Mouse (Mus musculus) MEL (cell line): Measurements from ENCODE around the gene Gaa. TPM values are rescaled to one million over a fixed set of nuclear protein-coding genes. Genes with fewer than 3 reads are reported as not detected.
A peak's percentile ranks its signal among the peaks of the same experiment; 100 is the strongest.

Experiments used
- DNase-seq: peaks from one replicate; pipeline ENCODE4 v3.0.0; 2011; ENCODE audit warnings: low read depth, low spot score
- H3K27ac ChIP-seq: 2 replicates; pipeline ENCODE4 v1.5.1; 2012; ENCODE audit warnings: low read depth, mild to moderate bottlenecking, control low read depth, low read length, moderate library complexity; ENCODE audit not compliant: control insufficient read depth
- H3K27me3 ChIP-seq, 2 experiments: fragments of 150-350 bp in 1 of 2; sonication (generic) in 1 of 2; 2 replicates each; pipeline ENCODE4 v1.6.1; 2012; ENCODE audit warnings: low read length in 2 of 2, mild to moderate bottlenecking in 2 of 2, improper control_type of control experiment in 1 of 2, moderate library complexity in 1 of 2; ENCODE audit not compliant: insufficient read depth in 2 of 2, control insufficient read depth in 1 of 2
- H3K36me3 ChIP-seq, 2 experiments: 2 replicates each; pipeline ENCODE4 v1.6.1; 2012 to 2014; ENCODE audit warnings: low read length in 2 of 2, improper control_type of control experiment in 1 of 2, inconsistent platforms in 1 of 2, mild to moderate bottlenecking in 1 of 2; ENCODE audit not compliant: insufficient read depth in 2 of 2, control insufficient read depth in 1 of 2
- H3K4me1 ChIP-seq, 2 experiments: fragments of 150-350 bp in 1 of 2; sonication (generic) in 1 of 2; 2 replicates each; pipeline ENCODE4 v1.6.1; 2012; ENCODE audit warnings: low read length in 2 of 2, improper control_type of control experiment in 1 of 2, mild to moderate bottlenecking in 1 of 2; ENCODE audit not compliant: insufficient read depth in 2 of 2, control insufficient read depth in 1 of 2
- H3K4me3 ChIP-seq, 2 experiments: fragments of 150-350 bp in 1 of 2; sonication (generic) in 1 of 2; 2 replicates each; pipeline ENCODE4 v1.5.1; 2012; ENCODE audit warnings: low read depth in 2 of 2, low read length in 2 of 2, mild to moderate bottlenecking in 2 of 2, moderate library complexity in 2 of 2, control low read depth in 1 of 2, improper control_type of control experiment in 1 of 2; ENCODE audit not compliant: control insufficient read depth in 1 of 2, insufficient read depth in 1 of 2
- H3K79me2 ChIP-seq: 2 replicates; pipeline ENCODE4 v1.6.1; 2012; ENCODE audit warnings: mild to moderate bottlenecking, low read length, moderate library complexity; ENCODE audit not compliant: control insufficient read depth, poor library complexity, insufficient read depth
- H3K9ac ChIP-seq: 2 replicates; pipeline ENCODE4 v1.6.1; 2012; ENCODE audit warnings: low read depth, mild to moderate bottlenecking, control low read depth, low read length, moderate library complexity; ENCODE audit not compliant: control insufficient read depth, poor library complexity, severe bottlenecking
- H3K9me3 ChIP-seq: fragments of 150-350 bp; sonication (generic); replicated peaks from 2 replicates; pipeline ENCODE4 v1.6.1; 2012; ENCODE audit warnings: mild to moderate bottlenecking, low read length, improper control_type of control experiment, moderate library complexity; ENCODE audit not compliant: insufficient read depth
- BHLHE40 ChIP-seq: IDR thresholded peaks from 2 replicates; pipeline ENCODE4 v1.6.1; 2012; ENCODE audit warnings: low read depth, mild to moderate bottlenecking, inconsistent platforms, low read length, improper control_type of control experiment, borderline replicate concordance
- CHD1 ChIP-seq: IDR thresholded peaks from 2 replicates; pipeline ENCODE4 v1.6.1; 2012; ENCODE audit warnings: low read depth, mild to moderate bottlenecking, inconsistent platforms, low read length, improper control_type of control experiment
- CTCF ChIP-seq, 3 experiments: IDR thresholded peaks in 2 of 3; conservative IDR thresholded peaks in 1 of 3; 2 replicates each; pipeline ENCODE4 v1.5.1; 2011 to 2012; ENCODE audit warnings: low read length in 3 of 3, low read depth in 2 of 3, mild to moderate bottlenecking in 2 of 3, improper control_type of control experiment in 1 of 3, inconsistent platforms in 1 of 3, mixed read lengths in 1 of 3, moderate library complexity in 1 of 3; ENCODE audit not compliant: control insufficient read depth in 1 of 3, insufficient read depth in 1 of 3, poor library complexity in 1 of 3, severe bottlenecking in 1 of 3
- E2F4 ChIP-seq: IDR thresholded peaks from 2 replicates; pipeline ENCODE4 v1.6.1; 2011; ENCODE audit warnings: low read depth, low read length, improper control_type of control experiment, borderline replicate concordance
- GABPA ChIP-seq: IDR thresholded peaks from 2 replicates; pipeline ENCODE4 v1.6.1; 2012; ENCODE audit warnings: low read depth, mild to moderate bottlenecking, inconsistent platforms, low read length, improper control_type of control experiment, moderate library complexity
- GATA1 ChIP-seq: IDR thresholded peaks from 2 replicates; pipeline ENCODE4 v1.6.1; 2011; ENCODE audit warnings: low read depth, low read length, improper control_type of control experiment
- HCFC1 ChIP-seq: IDR thresholded peaks from 2 replicates; pipeline ENCODE4 v1.6.1; 2012; ENCODE audit warnings: low read depth, mild to moderate bottlenecking, inconsistent platforms, low read length, improper control_type of control experiment, moderate library complexity
- KAT2A ChIP-seq: conservative IDR thresholded peaks from 2 replicates; pipeline ENCODE4 v1.6.1; 2012; ENCODE audit warnings: low read depth, low read length, improper control_type of control experiment, inconsistent platforms
- MAFK ChIP-seq: IDR thresholded peaks from 2 replicates; pipeline ENCODE4 v1.6.1; 2011; ENCODE audit warnings: low read depth, mild to moderate bottlenecking, low read length, improper control_type of control experiment, borderline replicate concordance
- MAZ ChIP-seq: IDR thresholded peaks from 2 replicates; pipeline ENCODE4 v1.6.1; 2012; ENCODE audit warnings: low read depth, mild to moderate bottlenecking, inconsistent platforms, low read length, improper control_type of control experiment
- MXI1 ChIP-seq: IDR thresholded peaks from 2 replicates; pipeline ENCODE4 v1.6.1; 2011; ENCODE audit warnings: mild to moderate bottlenecking, low read depth, low read length, improper control_type of control experiment
- MYC ChIP-seq: IDR thresholded peaks from 2 replicates; pipeline ENCODE4 v1.6.1; 2011; ENCODE audit warnings: low read depth, mild to moderate bottlenecking, low read length, improper control_type of control experiment, moderate library complexity
- NRF1 ChIP-seq: IDR thresholded peaks from 2 replicates; pipeline ENCODE4 v1.6.1; 2014; ENCODE audit warnings: low read depth, mild to moderate bottlenecking, inconsistent platforms, low read length, improper control_type of control experiment, moderate library complexity; ENCODE audit not compliant: poor library complexity, insufficient read depth, severe bottlenecking
- POLR2AphosphoS2 ChIP-seq: IDR thresholded peaks from 2 replicates; pipeline ENCODE4 v1.6.1; 2011; ENCODE audit warnings: low read length, improper control_type of control experiment
- POLR2AphosphoS5 ChIP-seq: IDR thresholded peaks from 2 replicates; pipeline ENCODE4 v1.6.1; 2012; ENCODE audit warnings: low read depth, borderline replicate concordance, mild to moderate bottlenecking, inconsistent platforms, low read length, moderate library complexity, mixed read lengths
- RAD21 ChIP-seq: IDR thresholded peaks from 2 replicates; pipeline ENCODE4 v1.6.1; 2011; ENCODE audit warnings: mild to moderate bottlenecking, low read depth, low read length, improper control_type of control experiment
- SMC3 ChIP-seq: IDR thresholded peaks from 2 replicates; pipeline ENCODE4 v1.6.1; 2011; ENCODE audit warnings: low read depth, low read length, improper control_type of control experiment
- TAL1 ChIP-seq: IDR thresholded peaks from 2 replicates; pipeline ENCODE4 v1.6.1; 2012; ENCODE audit warnings: mild to moderate bottlenecking, inconsistent platforms, low read length, moderate library complexity, mixed read lengths
- USF2 ChIP-seq, 2 experiments: IDR thresholded peaks; 2 replicates each; pipeline ENCODE4 v1.6.1; 2011 to 2012; ENCODE audit warnings: improper control_type of control experiment in 2 of 2, low read length in 2 of 2, borderline replicate concordance in 1 of 2, inconsistent platforms in 1 of 2, low read depth in 1 of 2, mild to moderate bottlenecking in 1 of 2; ENCODE audit not compliant: insufficient read depth in 1 of 2
- ZKSCAN1 ChIP-seq: IDR thresholded peaks from 2 replicates; pipeline ENCODE4 v1.6.1; 2012; ENCODE audit warnings: low read depth, mild to moderate bottlenecking, inconsistent platforms, low read length, improper control_type of control experiment, moderate library complexity
- polyA plus RNA-seq, 2 experiments: library from polyadenylated mRNA; stranded (reverse) in 1 of 2; unstranded in 1 of 2; fragments of >175 nt in 1 of 2; fragments of >200 nt in 1 of 2; gene quantifications; 2 replicates each; pipeline versions ENCODE4 v1.2.1 to v1.2.4; 2012; ENCODE audit warnings: low replicate concordance in 2 of 2, low read depth in 1 of 2; ENCODE audit not compliant: insufficient read length in 2 of 2, insufficient read depth in 1 of 2, missing spikeins in 1 of 2
- total RNA-seq: library from RNA; depleted of rRNA; stranded (reverse); fragments of 300-350 nt; gene quantifications from 2 replicates; pipeline ENCODE4 v1.2.3, GENCODE M21; 2012; rRNA removed

The Gaa gene
- total and polyA plus RNA-seq, 3 experiments, result 54.1 to 85.6 TPM; not detected in 1

GRCm38 (mm10) chr11:119330592-119330991, 62.9 kb downstream of the Gaa start:
- Histone ChIP-seq H3K79me2 (no peaks in the 10 kb centered on the region), H3K4me3 (no peak overlapping the region), H3K9me3 (no peaks in the 10 kb centered on the region), H3K9ac (no peak overlapping the region), H3K4me1 (no peaks in the 10 kb centered on the region), H3K27me3 (peaks cover 14 to 15% of the 10 kb centered on the region in 2 experiments), H3K36me3 (no peaks in the 10 kb centered on the region), H3K27ac (no peak overlapping the region)
- DNase-seq, result no peak
- TF ChIP-seq POLR2AphosphoS2 (no peak), CHD1 (no peak), NRF1 (no peak), USF2 (IDR thresholded peaks at IDR 0.05; ENCODE audit: borderline replicate concordance in 1 of 2, insufficient read depth in 1 of 2, low read depth in 1 of 2, low read length in 2 of 2) (no peak), MYC (no peak), GABPA (no peak), MAFK (no peak), POLR2AphosphoS5 (no peak), MXI1 (no peak), ZKSCAN1 (no peak), HCFC1 (no peak), SMC3 (no peak), BHLHE40 (no peak), E2F4 (no peak), KAT2A (no peak), GATA1 (no peak)

GRCm38 (mm10) chr11:119331970-119332369, 64.3 kb downstream of the Gaa start:
- TF ChIP-seq E2F4 (no peak), ZKSCAN1 (no peak), SMC3 (peak; percentile 52), MAZ (no peak), CHD1 (no peak), BHLHE40 (no peak), TAL1 (no peak), CTCF (IDR thresholded peaks at IDR 0.05 in 2 of 3, conservative IDR thresholded peaks at IDR 0.05 in 1 of 3; ENCODE audit: control insufficient read depth in 1 of 3, insufficient read depth in 1 of 3, low read depth in 2 of 3, low read length in 3 of 3, poor library complexity in 1 of 3, severe bottlenecking in 1 of 3) (peak; percentile 31 to 57 (median 51); a peak in 5 of 6 replicates), RAD21 (peak; percentile 54)
- H3K27me3 ChIP-seq, result peaks cover 14 to 18% of the 10 kb centered on the region in 2 experiments
- no peak overlapping the region for H3K4me3 ChIP-seq
- H3K9me3 ChIP-seq, result no peaks in the 10 kb centered on the region
- no peaks in the 10 kb centered on the region for H3K4me1 ChIP-seq
- no peak overlapping the region for H3K27ac ChIP-seq
- H3K36me3 ChIP-seq, result no peaks in the 10 kb centered on the region
- no peak overlapping the region for H3K9ac ChIP-seq
- peak; percentile 38 for DNase-seq
- H3K79me2 ChIP-seq, result no peaks in the 10 kb centered on the region

Other genes starting within 250 kb of the Gaa start
- gene Cbx2, start 244.9 kb upstream of the Gaa start, total RNA-seq, result 11.8 and 13.1 TPM in 2 replicates
- gene Cbx2, start 244.9 kb upstream of the Gaa start, polyA plus RNA-seq, result 10 to 100 TPM in 1 of 2 experiments, not detected in 1; 13.3 TPM
- gene Cbx8, start 226.9 kb upstream of the Gaa start, total RNA-seq, result 5.3 and 5.7 TPM in 2 replicates
- gene Cbx8, start 226.9 kb upstream of the Gaa start, polyA plus RNA-seq, result 10 to 100 TPM in 1 of 2 experiments, not detected in 1; 11.3 TPM
- gene Cbx4, start 181.7 kb upstream of the Gaa start, total RNA-seq, result 8.0 and 8.1 TPM in 2 replicates
- 10 to 100 TPM in 1 of 2 experiments, not detected in 1; 22.6 TPM for gene Cbx4, start 181.7 kb upstream of the Gaa start, polyA plus RNA-seq
- 12.0 and 13.6 TPM in 2 replicates for gene Tbc1d16, start 39.4 kb upstream of the Gaa start, total RNA-seq
- gene Tbc1d16, start 39.4 kb upstream of the Gaa start, polyA plus RNA-seq, result 10 to 100 TPM in 1 of 2 experiments, not detected in 1; 19.2 TPM
- gene Ccdc40, start 39.3 kb upstream of the Gaa start, total RNA-seq, result 0.46 and 0.92 TPM in 2 replicates
- 1 to 10 TPM in 1 of 2 experiments, not detected in 1; 1.9 TPM for gene Ccdc40, start 39.3 kb upstream of the Gaa start, polyA plus RNA-seq
- gene Eif4a3, start 32.2 kb downstream of the Gaa start, total RNA-seq, result 509 and 608 TPM in 2 replicates
- 100 to 1,000 TPM; 427 to 521 TPM for gene Eif4a3, start 32.2 kb downstream of the Gaa start, polyA plus RNA-seq
- gene Card14, start 39.9 kb downstream of the Gaa start, total RNA-seq, result not detected in 2 replicates
- not detected for gene Card14, start 39.9 kb downstream of the Gaa start, polyA plus RNA-seq
- gene Sgsh, start 87.6 kb downstream of the Gaa start, total RNA-seq, result 0.12 TPM in 1 of 2 replicates, not detected in the other
- under 1 TPM in 1 of 2 experiments, not detected in 1; 0.25 TPM for gene Sgsh, start 87.6 kb downstream of the Gaa start, polyA plus RNA-seq
- not detected in 2 replicates for gene Slc26a11, start 87.7 kb downstream of the Gaa start, total RNA-seq
- under 1 TPM in 1 of 2 experiments, not detected in 1; 0.04 TPM for gene Slc26a11, start 87.7 kb downstream of the Gaa start, polyA plus RNA-seq
- 6.6 and 11.6 TPM in 2 replicates for gene Rnf213, start 125.2 kb downstream of the Gaa start, total RNA-seq
- 10 to 100 TPM in 1 of 2 experiments, not detected in 1; 10.7 TPM for gene Rnf213, start 125.2 kb downstream of the Gaa start, polyA plus RNA-seq
- gene Endov, start 223.5 kb downstream of the Gaa start, total RNA-seq, result 16.8 and 19.5 TPM in 2 replicates
- gene Endov, start 223.5 kb downstream of the Gaa start, polyA plus RNA-seq, result 10 to 100 TPM in 1 of 2 experiments, not detected in 1; 16.8 TPM